Mouse (Mus musculus) layer of hippocampus, adult 9-10 months (tissue): ENCODE measurements around the gene Rnd1.

Source experiments
- DNase-seq: peaks from one replicate; pipeline ENCODE4 v3.0.0; 2022; ENCODE audit warnings: low spot score

The Rnd1 gene

DNA sequence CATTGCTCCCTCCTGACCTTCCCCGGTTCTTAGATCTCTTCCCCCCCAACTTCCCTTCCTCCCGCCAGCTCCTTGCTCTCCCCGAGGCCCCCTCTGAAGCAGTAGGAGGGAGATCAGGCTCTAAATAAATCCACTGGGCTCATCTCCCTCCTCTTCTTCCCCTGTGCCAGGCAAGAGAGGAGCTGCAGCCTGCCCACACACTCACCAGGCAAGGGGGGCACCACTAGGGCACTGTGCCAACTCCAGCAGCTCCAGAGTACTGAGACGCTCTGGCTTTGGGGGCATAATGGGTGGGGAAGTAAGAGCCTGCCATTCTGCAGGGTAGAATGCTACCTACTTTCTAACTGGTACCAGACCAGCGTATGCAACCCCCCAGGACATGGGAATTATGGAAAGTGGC, 40.7 kb downstream of the Rnd1 start:
- DNase-seq, result no peak

DNA sequence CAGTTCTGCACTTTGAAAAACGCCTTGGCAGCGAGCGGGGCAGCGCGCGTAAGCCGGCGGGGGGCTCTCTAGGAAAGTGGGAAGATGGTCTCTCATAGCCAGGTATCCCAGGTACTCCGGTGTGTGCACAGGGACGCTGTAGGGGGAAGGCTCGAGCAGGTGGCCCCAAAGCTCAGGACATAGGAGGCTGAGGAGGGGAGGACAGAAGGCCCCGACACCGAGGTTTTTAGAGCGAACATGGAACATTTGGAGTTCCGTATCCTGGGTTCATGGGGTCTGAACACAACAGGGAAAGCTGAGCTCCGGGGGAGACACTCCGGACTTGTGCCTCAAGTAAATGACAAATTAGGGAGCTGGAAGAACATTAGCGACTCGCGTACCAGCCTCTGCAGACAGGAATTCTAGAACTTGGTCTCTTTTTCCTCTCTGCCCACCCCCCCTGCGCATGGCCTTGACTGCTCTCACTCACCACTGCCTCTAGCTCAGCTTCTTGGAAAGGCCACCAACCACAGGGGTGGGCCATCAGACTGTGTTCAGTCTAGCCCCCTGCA, 41.9 kb downstream of the Rnd1 start:
- no peak for DNase-seq

DNA sequence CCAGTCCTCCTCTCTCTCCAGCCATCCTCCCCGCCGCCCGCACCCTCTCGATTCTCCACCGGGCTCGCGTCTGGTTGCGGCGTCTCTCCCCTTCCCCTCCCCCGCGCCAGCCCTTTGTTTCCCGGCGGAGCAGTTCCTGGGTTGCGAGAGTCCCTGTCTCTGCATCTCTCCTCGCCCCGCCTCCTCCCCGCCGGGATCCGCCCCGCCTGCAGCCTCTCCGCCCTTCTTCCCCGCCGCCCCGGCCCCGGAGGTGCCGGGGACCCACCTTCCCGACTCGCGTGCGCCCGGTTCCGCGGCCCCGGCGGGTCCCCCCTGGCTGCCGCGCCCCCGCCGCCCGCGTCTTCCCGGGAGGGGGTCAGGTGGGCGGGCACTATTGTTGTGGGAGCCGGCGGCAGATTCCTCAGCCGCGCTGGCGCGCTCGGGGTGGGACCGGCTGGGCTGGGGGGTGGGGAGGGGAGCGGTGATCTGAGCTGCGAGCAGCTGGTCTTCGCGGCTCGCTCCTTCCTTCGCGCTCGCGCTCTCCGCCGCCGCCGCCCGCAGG, 42.6 kb downstream of the Rnd1 start:
- DNase-seq, result no peak

DNA sequence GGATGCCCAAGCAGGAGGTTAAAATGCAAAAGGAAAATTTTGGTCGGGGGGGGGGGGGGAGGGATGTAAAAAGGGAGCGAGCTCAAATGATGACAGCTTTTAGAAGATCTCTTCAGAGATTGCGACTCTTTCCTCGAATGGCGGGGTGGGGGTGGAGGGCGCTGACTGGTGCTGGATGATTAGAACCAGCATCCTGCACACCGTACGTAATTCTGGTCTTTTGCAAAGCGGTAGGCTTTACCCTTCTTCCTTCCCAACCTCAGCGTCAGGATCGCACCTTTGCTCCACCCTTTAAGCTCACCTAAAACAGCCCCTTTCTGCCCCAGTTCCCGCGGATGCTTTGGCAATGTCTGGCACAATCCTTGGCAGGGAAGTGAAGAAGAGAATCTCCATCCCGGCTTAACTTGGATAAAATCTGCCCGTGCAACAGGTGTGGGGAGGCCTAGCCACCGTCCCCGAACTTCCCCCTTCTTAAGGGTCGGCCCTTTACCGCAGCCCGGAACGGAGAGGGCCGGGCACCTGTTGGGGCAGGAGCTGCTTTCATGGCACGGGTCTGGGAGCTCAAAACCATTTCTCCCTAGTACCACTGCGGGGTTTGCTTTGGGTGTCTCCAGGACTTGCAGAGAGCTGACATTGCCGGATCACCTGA, 43.3 kb downstream of the Rnd1 start:
- no peak for DNase-seq

DNA sequence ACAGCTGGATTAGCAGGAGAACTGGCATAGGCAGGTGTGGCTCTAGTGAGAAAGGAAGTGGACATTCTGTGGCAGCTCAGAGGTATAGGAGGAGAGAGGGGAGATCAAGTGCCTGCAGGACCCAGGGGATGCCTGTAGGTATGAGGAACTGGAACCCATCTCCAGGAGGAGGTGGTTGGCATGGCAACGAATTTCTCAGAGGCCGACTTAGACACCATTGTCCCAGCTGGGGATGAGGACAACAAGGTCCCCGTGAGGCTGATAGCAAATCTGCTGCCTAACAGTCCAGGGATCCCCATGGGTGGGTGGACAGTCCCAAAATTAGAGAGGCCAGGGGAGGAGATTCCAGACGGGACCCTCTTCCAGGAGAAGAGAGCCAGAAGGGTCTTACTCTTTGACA, 44.3 kb downstream of the Rnd1 start:
- no peak for DNase-seq

DNA sequence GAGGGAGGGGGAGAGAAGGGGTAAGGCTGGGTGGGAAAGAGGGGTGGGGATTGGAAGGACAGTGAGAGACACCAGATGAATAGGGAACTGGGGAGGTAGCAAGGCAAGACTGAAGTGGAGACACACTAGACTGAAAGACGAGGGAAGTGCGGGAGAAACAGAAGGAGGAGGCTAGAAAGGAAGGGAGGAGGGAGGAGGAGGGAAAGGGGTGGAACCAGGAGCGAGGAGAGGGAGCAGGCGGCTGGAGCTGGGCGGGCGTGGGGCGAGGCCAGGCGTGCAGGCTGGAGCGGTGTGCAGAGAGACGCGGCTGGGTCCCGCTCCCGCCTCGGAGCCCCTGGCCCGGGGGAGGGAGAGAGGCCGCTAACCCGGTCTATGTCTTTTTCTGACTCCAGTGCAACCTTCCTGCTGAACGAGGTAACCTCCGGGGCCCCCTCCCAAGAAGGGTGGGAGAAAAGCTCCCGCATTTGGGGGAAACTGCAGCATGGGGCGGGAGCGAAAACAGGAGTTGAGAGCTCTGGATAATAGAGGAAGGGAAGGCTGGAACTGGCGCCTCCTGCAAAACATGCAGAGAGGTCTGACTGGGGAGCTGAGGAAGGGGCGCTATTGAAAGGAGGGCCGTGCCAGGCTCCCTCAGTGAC, 45.0 kb downstream of the Rnd1 start:
- no peak for DNase-seq

DNA sequence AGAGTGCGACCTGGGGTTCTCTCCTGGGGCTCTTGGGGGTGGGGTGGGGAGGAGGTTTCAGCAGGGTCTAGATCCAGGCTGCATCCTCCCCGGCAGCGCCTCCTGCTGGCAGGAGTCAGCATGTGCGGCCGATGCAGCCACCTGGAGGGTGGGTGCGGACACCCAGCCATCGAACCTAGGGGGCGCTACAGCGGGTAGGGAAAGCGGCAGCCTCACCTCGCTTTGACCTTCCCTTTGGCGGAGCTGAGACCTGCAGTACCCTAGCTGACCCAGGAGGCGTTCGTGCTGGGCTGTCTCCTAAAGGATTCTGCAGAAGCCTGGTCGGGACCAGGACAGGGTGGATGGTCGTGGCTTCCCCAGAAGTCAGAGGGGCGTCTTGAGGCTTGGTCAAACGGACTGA, 45.8 kb downstream of the Rnd1 start:
- no peak for DNase-seq

DNA sequence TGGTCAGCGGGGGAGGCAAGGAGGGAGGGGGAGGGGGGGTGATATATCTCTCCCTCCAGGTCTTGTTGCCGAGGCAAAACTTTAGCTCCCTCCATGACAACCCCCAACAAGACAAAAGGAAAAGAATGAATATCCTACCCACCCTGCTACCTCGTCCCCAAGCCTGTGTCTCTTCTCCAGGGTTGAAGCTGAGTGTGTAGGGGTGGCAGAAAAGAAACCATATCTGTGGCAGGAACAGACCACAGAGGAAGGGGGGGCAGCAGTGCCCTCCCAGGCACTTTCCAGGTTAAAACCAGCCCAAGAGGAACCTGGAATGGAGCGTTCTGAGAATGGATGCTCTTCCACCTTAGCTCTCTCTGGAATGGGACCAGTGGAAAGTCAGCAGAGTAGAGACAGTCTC, 46.7 kb downstream of the Rnd1 start, which contains the start of gene Cacnb3:
TSS of gene Cacnb3 (plus strand) at position 301 of the 400 bp plus-strand sequence.
- DNase-seq, result no peak

DNA sequence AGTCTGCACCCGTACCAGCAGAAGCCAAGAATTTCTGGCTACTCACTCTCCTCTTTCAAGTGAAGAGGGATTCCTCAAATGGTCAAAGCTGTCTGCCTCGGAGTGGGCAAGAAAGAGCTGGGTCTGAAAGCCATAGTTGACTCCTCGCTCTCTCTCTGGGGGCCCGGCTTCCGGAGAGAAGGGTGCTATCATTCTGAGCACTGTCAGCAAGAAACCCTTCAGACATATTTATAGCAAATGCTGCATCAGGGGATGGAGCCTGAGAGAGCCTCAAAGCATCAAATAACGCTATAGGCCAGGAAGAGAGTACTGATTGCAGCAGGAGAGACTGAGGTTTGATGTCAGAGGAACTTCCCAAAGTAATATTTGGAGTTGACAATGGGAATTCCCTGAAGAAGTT, 47.8 kb downstream of the Rnd1 start:
- DNase-seq, result no peak

DNA sequence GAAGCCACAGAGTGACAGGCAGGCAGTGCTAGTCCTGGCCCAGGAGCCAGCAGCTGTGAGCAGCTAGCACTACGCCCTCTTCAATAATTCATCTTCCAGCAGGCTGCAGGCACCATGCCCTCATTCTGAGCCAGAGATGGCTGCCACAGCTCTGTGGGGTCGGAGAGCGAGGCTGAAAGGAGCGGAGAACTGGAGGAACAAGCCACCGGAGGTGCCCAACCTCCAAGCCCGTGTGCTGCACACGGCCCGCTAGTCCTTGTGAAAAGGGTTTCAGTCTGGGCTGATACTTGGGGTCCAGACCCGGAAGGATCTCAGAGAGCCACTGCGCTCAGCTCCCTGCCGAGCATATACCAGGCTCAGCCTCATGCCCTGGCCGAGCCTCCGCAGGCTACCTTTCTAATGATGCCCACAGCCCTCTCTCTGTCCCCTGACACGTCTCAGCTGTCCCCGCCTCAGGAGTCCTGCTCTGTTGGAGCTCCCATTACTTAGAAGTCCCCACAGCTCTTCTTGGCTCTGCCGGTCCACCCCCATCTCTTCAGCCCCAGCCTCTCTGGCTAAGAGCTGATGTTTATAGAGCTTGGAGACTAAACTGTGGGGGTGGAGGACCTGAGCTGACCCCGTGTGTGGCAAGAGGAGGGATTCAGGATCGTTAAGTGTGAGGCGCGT, 48.5 kb downstream of the Rnd1 start:
- DNase-seq, result no peak

DNA sequence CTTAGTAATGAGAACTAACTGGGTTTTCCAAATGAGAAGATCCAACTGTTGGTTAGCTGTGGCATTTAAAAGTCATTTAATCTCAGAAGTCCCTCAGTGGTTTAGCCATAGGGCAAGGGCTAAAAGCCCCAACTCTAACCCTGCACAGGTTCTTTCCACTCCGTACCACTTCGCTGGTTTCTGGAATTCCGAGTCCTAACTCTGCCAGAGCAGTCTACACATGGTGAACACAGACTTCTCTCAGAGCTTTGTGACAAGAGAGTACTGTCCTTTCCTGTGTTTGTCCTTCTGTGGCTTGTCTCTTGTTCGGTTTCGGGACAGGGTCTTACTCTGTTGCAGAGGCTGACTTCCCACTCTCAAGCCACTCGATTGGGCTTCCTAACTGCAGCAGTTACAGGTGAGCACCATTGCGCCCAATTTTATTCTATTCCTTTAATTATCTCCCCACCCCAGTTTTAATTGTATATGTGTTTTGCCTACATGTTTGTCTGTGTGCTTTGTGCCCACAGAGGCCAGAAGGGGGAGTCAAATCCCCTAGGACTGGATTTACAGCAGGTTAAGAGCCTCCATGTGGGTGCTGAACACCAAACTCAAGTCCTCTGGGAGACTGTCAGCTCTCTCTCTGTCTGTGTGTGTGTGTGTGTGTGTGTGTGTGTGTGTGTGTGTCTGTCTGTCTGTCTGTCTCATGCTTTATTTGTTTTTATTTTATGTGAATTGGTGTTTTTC, 50.6 kb downstream of the Rnd1 start:
- DNase-seq, result no peak

DNA sequence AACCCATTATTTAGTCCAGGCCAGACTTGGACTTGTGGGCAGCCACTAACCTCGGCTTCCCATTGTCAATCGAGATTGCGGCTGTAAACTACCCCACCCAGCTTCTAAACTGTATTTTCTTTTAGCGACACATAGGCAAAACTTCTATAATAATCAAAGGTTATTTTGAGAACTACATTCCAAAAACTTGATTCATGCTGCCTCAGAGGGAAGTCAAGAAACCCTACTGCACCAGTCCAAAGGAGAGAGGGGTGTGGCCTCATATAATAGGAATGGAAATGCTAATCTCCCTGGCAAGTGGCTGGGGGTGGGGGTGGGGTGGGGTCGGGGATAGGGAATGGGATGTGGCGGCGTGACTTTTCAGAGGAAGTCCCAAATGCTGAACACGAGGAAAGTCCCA, 51.2 kb downstream of the Rnd1 start:
- DNase-seq, result no peak

DNA sequence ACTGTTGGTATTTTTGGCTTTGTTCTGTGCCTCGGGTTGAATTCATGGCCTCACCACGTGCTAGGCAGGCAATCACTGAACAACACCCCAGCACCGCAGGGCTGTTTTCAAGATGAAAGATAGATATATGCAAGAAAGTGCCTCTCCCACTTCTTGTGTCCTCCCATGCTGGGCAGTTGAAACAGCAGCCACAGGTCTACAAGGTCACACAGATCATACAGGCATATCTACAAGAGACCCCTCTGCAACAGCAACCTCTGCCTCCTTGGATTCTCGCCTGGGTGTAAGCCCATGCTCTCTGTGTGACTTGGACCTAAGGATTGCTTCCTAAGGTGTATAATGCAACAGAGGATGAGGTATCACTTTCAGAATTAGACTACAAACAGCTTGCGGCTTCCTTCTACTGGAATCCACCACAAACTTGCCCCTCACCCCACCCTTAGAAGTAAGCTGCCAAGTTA, 53.9 kb downstream of the Rnd1 start:
- no peak for DNase-seq

DNA sequence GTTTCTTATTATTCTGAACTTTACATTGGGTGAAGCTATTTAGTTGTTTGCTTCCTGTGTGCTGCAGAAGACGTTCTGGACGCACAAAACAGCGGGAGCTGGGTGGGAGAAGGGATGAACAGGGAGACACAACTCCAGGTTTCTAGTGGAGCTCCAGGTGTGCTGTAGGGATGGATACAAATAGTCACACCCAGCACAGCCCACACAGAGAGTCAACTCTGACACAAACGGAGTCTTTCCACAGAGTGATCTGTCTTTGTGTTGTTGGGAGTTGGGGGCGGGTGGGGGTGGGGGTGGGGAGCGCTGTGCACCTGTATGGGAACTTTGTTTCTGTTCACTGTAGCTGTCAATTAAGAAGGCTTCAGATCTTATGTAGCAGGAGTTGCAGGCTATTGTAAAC, 54.5 kb downstream of the Rnd1 start:
- DNase-seq, result no peak

DNA sequence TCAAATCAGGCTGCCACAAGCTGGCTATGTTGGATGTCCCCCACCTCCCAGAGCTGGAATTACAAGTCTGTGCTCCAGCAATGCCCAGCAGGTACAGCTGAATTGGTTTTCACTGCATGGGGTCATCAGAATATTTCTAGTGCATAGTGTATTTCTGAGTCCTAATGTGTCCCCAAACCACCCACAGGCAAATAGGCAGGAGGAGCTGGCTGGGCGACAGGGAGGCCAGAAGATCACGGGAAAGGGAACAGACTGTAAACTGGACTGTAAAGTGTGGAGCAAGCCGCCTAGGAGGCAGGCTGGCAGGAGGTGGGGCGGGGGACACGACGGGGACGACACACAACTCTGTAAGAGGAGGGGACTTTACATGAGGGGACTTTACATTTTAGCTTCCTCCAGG, 55.1 kb downstream of the Rnd1 start:
- no peak for DNase-seq

DNA sequence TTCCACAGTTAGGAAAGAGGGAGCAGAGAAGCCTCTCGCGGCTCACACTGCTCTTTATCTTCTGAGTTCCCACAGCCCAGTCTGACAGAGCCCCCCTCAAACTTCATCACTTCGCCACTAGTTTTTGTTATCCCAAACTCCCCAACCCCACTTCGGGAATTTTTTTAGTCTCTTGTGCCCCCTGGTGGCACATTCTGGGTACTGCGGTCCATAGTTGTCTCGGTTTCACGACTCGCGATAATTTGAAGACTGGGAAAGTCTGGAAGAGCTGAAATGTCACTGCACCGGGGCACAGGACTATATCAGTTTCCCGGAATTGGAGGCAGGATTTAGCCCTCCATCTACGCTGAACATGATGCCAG, 60.1 kb downstream of the Rnd1 start:
- peak; percentile 44 for DNase-seq

DNA sequence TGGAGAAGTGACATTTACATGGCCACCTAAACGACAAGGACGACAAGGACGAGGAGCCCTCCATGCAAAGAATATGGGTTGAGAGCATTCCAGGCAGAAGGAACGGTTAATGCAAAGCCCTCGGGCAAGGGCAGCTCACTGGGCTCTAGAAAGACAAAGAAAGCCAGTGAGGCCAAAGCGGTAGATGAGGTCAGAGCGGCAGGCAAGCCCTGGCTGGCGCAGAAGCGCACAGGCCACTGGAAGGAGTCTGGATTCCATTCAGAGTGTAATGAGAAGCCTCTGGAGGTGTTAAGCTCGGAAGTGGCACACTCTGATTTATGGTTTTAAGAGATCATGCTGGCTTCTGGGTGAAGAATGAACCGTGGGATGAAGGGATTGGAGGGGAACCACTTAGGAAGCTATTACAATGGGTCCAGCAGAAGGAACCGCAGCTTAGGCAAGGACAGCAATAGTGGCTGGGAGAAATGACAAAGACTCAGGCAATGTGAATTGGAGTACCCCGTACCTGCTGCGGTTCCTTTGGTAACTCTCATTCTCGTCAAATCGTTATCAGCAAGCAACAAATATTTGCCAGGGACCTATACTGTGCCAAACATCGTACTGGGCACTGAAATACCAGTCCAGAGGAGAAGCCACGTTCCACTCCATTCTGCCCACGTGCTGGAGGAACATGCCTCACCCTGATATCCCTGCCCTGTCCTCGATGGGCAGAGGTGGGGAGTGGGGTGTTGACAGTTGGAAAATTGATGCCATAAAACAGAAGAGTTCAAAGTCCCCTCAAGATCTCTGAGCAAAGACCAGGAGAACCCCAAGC, 60.7 kb downstream of the Rnd1 start:
- DNase-seq, result no peak

DNA sequence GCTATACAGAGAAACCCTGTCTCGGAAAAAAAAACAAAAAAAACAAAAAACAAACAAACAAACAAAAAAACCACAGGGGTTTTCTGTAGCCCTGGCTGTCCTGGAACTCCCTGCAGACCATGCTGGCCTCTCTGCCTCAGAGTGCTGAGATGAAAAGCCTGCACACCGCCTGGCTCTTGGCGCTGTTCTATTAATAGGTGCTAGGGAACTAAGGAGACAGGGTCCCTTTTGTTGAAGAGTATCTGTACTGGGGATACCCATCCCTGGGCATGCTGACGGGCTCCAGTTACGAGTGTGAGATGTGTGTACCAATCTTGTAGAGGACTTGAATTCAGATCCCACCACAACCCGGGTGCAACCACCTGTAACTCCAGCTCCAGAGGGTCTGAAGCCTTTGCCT, 61.5 kb downstream of the Rnd1 start:
- no peak for DNase-seq

DNA sequence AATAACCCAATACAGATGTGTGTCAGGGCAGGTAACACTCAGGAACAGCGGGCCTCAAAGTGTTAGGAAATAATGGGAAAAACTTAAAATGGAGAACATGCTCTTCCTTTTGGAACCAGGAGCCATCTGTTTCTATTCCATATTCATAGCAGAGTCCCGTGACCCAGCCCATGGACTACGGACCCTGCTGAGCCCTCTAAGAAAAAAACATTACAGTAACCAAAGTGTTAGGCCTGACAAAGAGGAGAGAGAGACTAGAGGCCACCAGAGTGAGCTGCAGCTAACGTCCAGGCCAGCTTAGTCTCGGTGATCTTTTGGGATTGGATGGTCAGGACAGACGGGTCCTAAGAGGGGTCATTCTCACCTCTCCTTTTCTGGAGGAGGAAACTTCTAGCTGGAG, 62.3 kb downstream of the Rnd1 start:
- no peak for DNase-seq

DNA sequence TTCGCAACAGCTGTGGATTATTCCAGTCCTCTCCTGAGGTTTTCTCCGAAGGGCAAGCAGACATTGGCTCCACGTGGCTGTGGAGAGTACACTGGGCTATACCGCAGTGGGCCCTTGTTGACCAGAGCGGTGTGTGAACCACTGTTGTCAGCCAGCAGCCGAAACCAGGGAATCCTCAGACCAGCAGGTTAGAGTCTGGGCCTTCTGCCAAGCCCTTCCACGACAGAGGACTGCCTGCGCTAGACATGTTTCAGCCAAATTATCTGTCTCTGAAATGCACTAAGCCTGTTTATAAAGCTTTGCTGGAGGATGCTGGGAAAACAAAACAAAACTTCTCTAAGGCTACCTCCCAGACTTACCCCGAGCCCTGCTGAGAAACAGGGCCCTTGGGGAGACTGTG, 62.7 kb downstream of the Rnd1 start:
- DNase-seq, result no peak
